Mouse (Mus musculus) CH12.LX (cell line): Measurements from ENCODE around the gene Tmem106b.

Source experiments
- CTCF ChIP-seq, 2 experiments: IDR thresholded peaks in 1 of 2; conservative IDR thresholded peaks in 1 of 2; 2 replicates each; pipeline ENCODE4 v1.5.1; 2011 to 2012; ENCODE audit warnings: low read depth in 2 of 2, low read length in 2 of 2, improper control_type of control experiment in 1 of 2, inconsistent platforms in 1 of 2, mild to moderate bottlenecking in 1 of 2, moderate library complexity in 1 of 2
- HCFC1 ChIP-seq: IDR thresholded peaks from 2 replicates; pipeline ENCODE4 v1.6.1; 2012; ENCODE audit warnings: low read depth, mild to moderate bottlenecking, inconsistent platforms, low read length, improper control_type of control experiment
- KAT2A ChIP-seq: IDR thresholded peaks from 2 replicates; pipeline ENCODE4 v1.6.1; 2012; ENCODE audit warnings: low read length, improper control_type of control experiment, inconsistent platforms; ENCODE audit not compliant: insufficient replicate concordance
- NELFE ChIP-seq: IDR thresholded peaks from 2 replicates; pipeline ENCODE4 v1.6.1; 2011; ENCODE audit warnings: low read depth, low read length, improper control_type of control experiment
- NRF1 ChIP-seq: IDR thresholded peaks from 2 replicates; pipeline ENCODE4 v1.6.1; 2014; ENCODE audit warnings: low read depth, mild to moderate bottlenecking, inconsistent platforms, low read length, improper control_type of control experiment, moderate library complexity
- POLR2A ChIP-seq: IDR thresholded peaks from 2 replicates; pipeline ENCODE4 v1.6.1; 2011; ENCODE audit warnings: low read depth, mild to moderate bottlenecking, improper control_type of control experiment, low read length
- POLR2AphosphoS2 ChIP-seq: IDR thresholded peaks from 2 replicates; pipeline ENCODE4 v1.6.1; 2011; ENCODE audit warnings: low read depth, low read length, improper control_type of control experiment
- RCOR1 ChIP-seq: conservative IDR thresholded peaks from 2 replicates; pipeline ENCODE4 v1.6.1; 2012; ENCODE audit warnings: low read depth, mild to moderate bottlenecking, inconsistent platforms, low read length, improper control_type of control experiment
- TBP ChIP-seq: conservative IDR thresholded peaks from 2 replicates; pipeline ENCODE4 v1.6.1; 2011; ENCODE audit warnings: low read depth, low read length, improper control_type of control experiment
- ZC3H11A ChIP-seq: IDR thresholded peaks from 2 replicates; pipeline ENCODE4 v1.6.1; 2012; ENCODE audit warnings: low read depth, mild to moderate bottlenecking, inconsistent platforms, low read length, improper control_type of control experiment
- ZKSCAN1 ChIP-seq: IDR thresholded peaks from 2 replicates; pipeline ENCODE4 v1.6.1; 2012; ENCODE audit warnings: low read depth, inconsistent platforms, low read length, improper control_type of control experiment, borderline replicate concordance

DNA sequence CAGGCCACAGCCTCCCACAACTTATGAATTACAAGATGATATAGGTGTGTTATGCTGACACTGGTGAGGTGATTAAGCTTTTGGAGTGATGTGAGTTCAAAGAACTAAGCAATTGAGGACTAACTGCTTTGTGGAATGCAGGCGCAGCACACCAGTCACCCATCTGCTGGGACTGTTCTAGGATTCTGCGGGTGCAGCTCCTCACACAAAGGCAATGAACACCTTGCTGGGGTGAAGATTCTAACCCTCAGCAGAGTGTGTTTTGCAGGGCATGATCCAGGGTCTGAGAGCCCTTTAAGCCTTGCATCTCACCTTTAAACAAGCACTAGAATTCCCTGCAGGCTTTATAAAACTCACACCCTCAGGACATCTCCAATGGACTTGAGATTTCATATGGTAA, 30.6 kb downstream of the Tmem106b start:
- TF ChIP-seq ZKSCAN1 (no peak), NELFE (no peak), CTCF (conservative IDR thresholded peaks at IDR 0.05 in 1 of 2, IDR thresholded peaks at IDR 0.05 in 1 of 2; ENCODE audit: low read depth in 2 of 2, low read length in 2 of 2) (no peak), NRF1 (no peak), TBP (no peak), POLR2A (no peak), POLR2AphosphoS2 (no peak), RCOR1 (no peak), HCFC1 (no peak), ZC3H11A (no peak), KAT2A (no peak)
